Mouse (Mus musculus): ENCODE measurements around the gene Gm10681.
"Not testable (repeated sequence)": the region's sequence is repeated elsewhere in the genome, so short reads cannot be mapped to it uniquely, and the experiment has no call there.

Gene Gm10681

GRCm38 (mm10) chr3:98510414-98510813 lies 78.2 kb downstream of the Gm10681 start, which contains the start of gene Hsd3b4:
Hsd3b4 (minus strand) TSS chr3:98510514.
- DNase-seq (ENCODE audit: low read depth), result not testable (repeated sequence)

GRCm38 (mm10) chr3:98507229-98507628 lies 81.4 kb downstream of the Gm10681 start:
- DNase-seq (ENCODE audit: low read depth), result not testable (repeated sequence)
